Mouse (Mus musculus) heart, adult 2 months (tissue): ENCODE measurements around the gene Ttc16.

Experiments used
- CTCF ChIP-seq: fragments of 200-600 bp; IDR thresholded peaks from 2 replicates; pipeline ENCODE4 v1.8.1; 2022; ENCODE audit warnings: antibody characterized with exemption, mild to moderate bottlenecking, moderate library complexity
- POLR2A ChIP-seq: fragments of 200-500 bp; IDR thresholded peaks from 2 replicates; pipeline ENCODE4 v1.6.1; 2011; ENCODE audit warnings: mild to moderate bottlenecking, low read depth, low read length, control low read depth; ENCODE audit not compliant: insufficient read depth

DNA sequence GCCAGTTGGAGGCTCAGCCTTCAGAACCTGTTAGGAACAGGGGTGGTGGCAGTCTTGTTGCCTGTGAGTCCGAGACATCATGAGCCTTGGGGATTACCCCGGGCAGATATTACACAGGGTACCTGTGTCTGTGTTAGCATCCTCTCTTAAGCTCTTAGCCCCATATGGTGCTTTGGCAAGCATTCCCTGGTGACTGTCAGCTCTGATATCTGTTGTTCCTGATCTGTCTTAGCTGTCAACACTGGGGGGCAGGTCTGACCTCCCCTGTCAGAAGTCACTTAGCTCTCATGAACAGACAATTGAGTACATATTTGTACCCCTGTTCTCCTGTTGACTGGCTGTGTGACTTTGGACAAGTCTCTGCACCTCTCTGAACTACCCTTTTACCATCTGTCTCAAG lies 16.4 kb downstream of the Ttc16 start:
- TF ChIP-seq CTCF: no peak
- TF ChIP-seq POLR2A: no peak
